Mouse (Mus musculus) liver, adult 2 months (tissue): ENCODE results near the gene Zdhhc17.

Experiments
- CTCF ChIP-seq: fragments of 200-500 bp; IDR thresholded peaks from 2 replicates; pipeline ENCODE4 v1.5.1; 2011; ENCODE audit warnings: low read depth, low read length, control low read depth
- POLR2A ChIP-seq: fragments of 200-500 bp; IDR thresholded peaks from 2 replicates; pipeline ENCODE4 v1.6.1; 2011; ENCODE audit warnings: low read length, control low read depth; ENCODE audit not compliant: insufficient read depth; ENCODE audit errors: extremely low read depth

DNA sequence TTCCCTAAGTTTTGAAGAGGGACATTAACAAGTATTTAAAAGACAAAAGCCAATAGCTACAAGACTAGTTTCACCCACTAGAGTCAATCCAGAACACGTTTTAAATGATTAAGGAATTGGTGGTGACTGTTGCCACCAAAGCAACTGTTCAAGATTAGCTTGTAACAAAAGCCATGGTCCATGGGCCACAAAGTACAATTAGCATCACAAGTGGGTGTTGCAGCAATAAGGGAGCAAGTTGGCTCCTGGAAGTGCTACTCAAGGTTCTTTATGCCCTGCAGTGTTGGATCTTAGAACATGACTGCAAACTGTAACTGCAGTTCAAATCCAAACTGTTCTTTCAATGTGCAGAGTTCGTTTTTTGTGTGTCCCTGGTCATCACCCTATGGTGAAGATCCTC is 32.6 kb downstream of the Zdhhc17 start:
- TF ChIP-seq CTCF (no peak), POLR2A (no peak)
